Mouse (Mus musculus) stomach, embryonic 14.5 days (tissue): Measurements from ENCODE around the gene Srebf2. TPM values are rescaled to one million over a fixed set of nuclear protein-coding genes. Genes with fewer than 3 reads are reported as not detected.

ENCODE experiments used
- ATAC-seq: fragments of 200-750 bp; cut with Nextera tagmentation; 2 replicates; pipeline ENCODE4 v1.8.0; 2017; ENCODE audit warnings: low read depth, moderate TSS enrichment; ENCODE audit not compliant: insufficient number of reproducible peaks, insufficient read depth, low FRiP score
- H3K27ac ChIP-seq: fragments of 300-500 bp; sonication (generic); 2 replicates; pipeline ENCODE4 v1.5.1; 2014; ENCODE audit warnings: mild to moderate bottlenecking, low read length, moderate library complexity, mixed read lengths
- H3K27me3 ChIP-seq: fragments of 300-500 bp; sonication (generic); 2 replicates; pipeline ENCODE4 v1.6.1; 2014; ENCODE audit warnings: low read length, control low read depth, mixed read lengths; ENCODE audit not compliant: control insufficient read depth, insufficient read depth
- H3K36me3 ChIP-seq: fragments of 300-500 bp; sonication (generic); 2 replicates; pipeline ENCODE4 v1.6.1; 2014; ENCODE audit warnings: mild to moderate bottlenecking, control low read depth, low read length, moderate library complexity, mixed read lengths; ENCODE audit not compliant: control insufficient read depth, insufficient read depth
- H3K4me1 ChIP-seq: fragments of 300-500 bp; sonication (generic); 2 replicates; pipeline ENCODE4 v1.6.1; 2014; ENCODE audit warnings: low read length, control low read depth, mixed read lengths; ENCODE audit not compliant: control insufficient read depth, insufficient read depth
- H3K4me2 ChIP-seq: fragments of 300-500 bp; sonication (generic); replicated peaks from 2 replicates; pipeline ENCODE4 v1.6.1; 2014; ENCODE audit warnings: low read depth, low read length, control low read depth
- H3K4me3 ChIP-seq: fragments of 300-500 bp; sonication (generic); 2 replicates; pipeline ENCODE4 v1.5.1; 2014; ENCODE audit warnings: low read depth, low read length, control low read depth
- H3K9ac ChIP-seq: fragments of 300-500 bp; sonication (generic); replicated peaks from 2 replicates; pipeline ENCODE4 v1.6.1; 2014; ENCODE audit warnings: low read depth, mild to moderate bottlenecking, control low read depth, low read length, moderate library complexity, mixed read lengths
- H3K9me3 ChIP-seq: fragments of 300-500 bp; sonication (generic); 2 replicates; pipeline ENCODE4 v1.6.1; 2016; ENCODE audit warnings: low read depth, low read length, control low read depth; ENCODE audit not compliant: control insufficient read depth
- WGBS: fragments of 180-500 bp; shearing (Covaris S2); extraction: QIAGEN DNeasy Blood & Tissue Kit; methylation state at CpG from one replicate; pipeline ENCODE4 v1.1.7; 2014; 5-methylcytosine and 5-hydroxymethylcytosine counted together
- polyA plus RNA-seq: library from polyadenylated mRNA; unstranded; fragments of >200 nt; fragmentation: Nextera tagmentation; extraction: Ambion mirVana; gene quantifications from 2 replicates; pipeline ENCODE4 v1.2.1, GENCODE M21; 2014

Gene Srebf2
- polyA plus RNA-seq, 1 experiment from 2014 or later = 128 TPM

- no peak for ATAC-seq
- H3K36me3 ChIP-seq = peaks cover 64% of the 10 kb centered on the region
- peaks cover 11% of the 10 kb centered on the region; the same call in 1 of the 2 replicates for H3K4me1 ChIP-seq
- H3K9ac ChIP-seq = no peak overlapping the region
- H3K4me2 ChIP-seq = no peak overlapping the region
- 87% methylated on average over 20 of the region's 20 CpGs for WGBS
- peaks cover 33% of the 10 kb centered on the region for H3K27me3 ChIP-seq
- H3K9me3 ChIP-seq = no peaks in the 10 kb centered on the region
- H3K4me3 ChIP-seq = no peak overlapping the region
- H3K27ac ChIP-seq = no peak overlapping the region
Observed at GRCm38 (mm10) chr15:82203611-82204351, 56.8 kb downstream of the Srebf2 start.

GRCm38 (mm10) chr15:82204680-82205371, 57.8 kb downstream of the Srebf2 start:
- H3K36me3 ChIP-seq = peaks cover 54% of the 10 kb centered on the region
- peaks cover 11% of the 10 kb centered on the region; the same call in 1 of the 2 replicates for H3K4me1 ChIP-seq
- WGBS = 58% methylated on average over 10 of the region's 10 CpGs
- H3K9ac ChIP-seq = no peak overlapping the region
- ATAC-seq = 0 out of 2 replicates have a peak, but pooled peaks have one; percentile 8
- peaks cover 34% of the 10 kb centered on the region for H3K27me3 ChIP-seq
- no peaks in the 10 kb centered on the region for H3K9me3 ChIP-seq
- H3K27ac ChIP-seq = no peak overlapping the region
- H3K4me3 ChIP-seq = no peak overlapping the region
- H3K4me2 ChIP-seq = no peak overlapping the region

- no peak overlapping the region for H3K9ac ChIP-seq
- peaks cover 50% of the 10 kb centered on the region for H3K27me3 ChIP-seq
- 53% methylated on average over 9 of the region's 9 CpGs for WGBS
- no peak overlapping the region for H3K4me2 ChIP-seq
- 0 out of 2 replicates have a peak overlapping the region, but pooled peaks have one; percentile 1 for H3K4me3 ChIP-seq
- H3K36me3 ChIP-seq = peaks cover 39% of the 10 kb centered on the region
- no peak for ATAC-seq
- peaks cover 12% of the 10 kb centered on the region; the same call in 1 of the 2 replicates for H3K4me1 ChIP-seq
- no peaks in the 10 kb centered on the region for H3K9me3 ChIP-seq
- H3K27ac ChIP-seq = no peak overlapping the region
Observed at GRCm38 (mm10) chr15:82206365-82207104, 59.6 kb downstream of the Srebf2 start.

GRCm38 (mm10) chr15:82207105-82207459, 60.1 kb downstream of the Srebf2 start:
- peaks cover 34% of the 10 kb centered on the region for H3K36me3 ChIP-seq
- H3K9me3 ChIP-seq = no peaks in the 10 kb centered on the region
- WGBS = 18% methylated on average over 34 of the region's 34 CpGs
- no peak overlapping the region for H3K9ac ChIP-seq
- peaks cover 55% of the 10 kb centered on the region for H3K27me3 ChIP-seq
- no peak overlapping the region for H3K4me2 ChIP-seq
- no peak overlapping the region for H3K27ac ChIP-seq
- H3K4me3 ChIP-seq = 0 out of 2 replicates have a peak overlapping the region, but pooled peaks have one; percentile 1
- H3K4me1 ChIP-seq = peaks cover 17% of the 10 kb centered on the region; the same call in 1 of the 2 replicates
- ATAC-seq = no peak

- Histone ChIP-seq H3K9ac (no peak overlapping the region), H3K4me2 (no peak overlapping the region), H3K4me1 (peaks cover 23% of the 10 kb centered on the region; the same call in 1 of the 2 replicates), H3K36me3 (peaks cover 28% of the 10 kb centered on the region), H3K9me3 (no peaks in the 10 kb centered on the region), H3K4me3 (0 out of 2 replicates have a peak overlapping the region, but pooled peaks have one; percentile 1), H3K27ac (no peak overlapping the region), H3K27me3 (peaks cover 59% of the 10 kb centered on the region)
- ATAC-seq = no peak
- WGBS = 19% methylated on average over 30 of the region's 30 CpGs
Observed at GRCm38 (mm10) chr15:82207504-82208219, 60.7 kb downstream of the Srebf2 start.

DNA sequence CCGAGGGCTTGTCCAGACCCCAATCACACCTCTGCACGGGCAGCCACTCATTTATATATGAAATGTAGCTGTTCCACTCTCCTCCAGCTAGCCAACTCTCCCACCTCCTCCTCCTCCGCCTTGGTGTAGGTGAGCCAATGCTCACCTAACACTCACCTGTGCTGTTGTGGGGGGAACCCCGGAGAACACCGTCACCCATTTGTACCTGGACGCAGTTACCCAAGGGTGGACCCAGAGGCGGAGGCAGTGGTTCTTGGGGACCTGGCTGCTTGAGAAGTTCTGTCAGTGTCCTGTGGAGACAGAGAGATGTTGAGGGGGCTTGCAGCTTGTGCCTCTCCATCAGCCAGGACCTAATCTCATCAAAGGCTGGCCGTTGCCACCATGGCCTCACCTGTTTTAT, 61.3 kb downstream of the Srebf2 start:
- H3K4me2 ChIP-seq = no peak overlapping the region
- no peak overlapping the region for H3K9ac ChIP-seq
- peaks cover 22% of the 10 kb centered on the region for H3K36me3 ChIP-seq
- 79% methylated on average over 8 of the region's 8 CpGs for WGBS
- ATAC-seq = no peak
- H3K27me3 ChIP-seq = peaks cover 59% of the 10 kb centered on the region
- no peak overlapping the region for H3K4me3 ChIP-seq
- H3K27ac ChIP-seq = no peak overlapping the region
- no peaks in the 10 kb centered on the region for H3K9me3 ChIP-seq
- H3K4me1 ChIP-seq = peaks cover 23% of the 10 kb centered on the region; the same call in 1 of the 2 replicates

DNA sequence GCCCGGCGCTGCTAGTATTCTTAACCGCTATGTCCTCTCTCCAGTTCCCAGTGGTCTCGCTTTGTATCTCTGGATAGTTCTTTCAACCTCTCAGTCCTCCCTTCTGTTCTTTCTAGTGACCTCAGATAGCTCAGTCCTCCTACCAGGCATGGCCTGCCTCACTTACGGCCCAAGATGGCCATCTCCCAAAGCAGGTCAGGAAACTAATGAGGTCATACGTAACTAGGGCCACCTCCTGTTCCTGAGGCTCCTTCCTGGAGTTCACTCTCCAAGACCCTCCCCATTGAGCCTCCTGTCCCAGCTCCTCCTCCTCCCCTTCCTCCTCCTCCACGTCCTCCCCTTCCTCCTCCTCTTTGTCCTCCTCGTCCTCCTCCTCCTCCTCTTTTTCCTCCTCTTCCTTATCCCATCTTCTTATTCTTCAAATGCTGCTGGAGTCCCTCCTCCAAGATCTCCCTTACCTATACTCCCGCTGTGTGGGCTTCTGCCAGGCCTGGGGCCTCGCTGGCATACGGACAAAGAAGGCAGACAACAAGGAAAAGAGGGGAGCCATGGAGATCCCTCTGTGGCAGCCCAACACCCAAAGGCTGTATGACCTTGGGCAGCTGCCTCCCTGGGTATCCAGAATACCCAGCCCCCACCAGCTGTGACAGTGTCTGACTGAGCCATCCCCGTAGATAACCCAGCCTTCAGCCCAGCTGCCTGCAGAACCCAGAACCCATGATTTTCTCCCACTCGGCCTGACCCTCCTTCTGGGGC, 62.5 kb downstream of the Srebf2 start:
- Histone ChIP-seq H3K27ac (no peak overlapping the region), H3K4me2 (no peak overlapping the region), H3K4me1 (peaks cover 23% of the 10 kb centered on the region; the same call in 1 of the 2 replicates), H3K36me3 (peaks cover 14% of the 10 kb centered on the region), H3K9me3 (no peaks in the 10 kb centered on the region), H3K9ac (no peak overlapping the region), H3K27me3 (peaks cover 62% of the 10 kb centered on the region), H3K4me3 (no peak overlapping the region)
- 80% methylated on average over 13 of the region's 13 CpGs for WGBS
- ATAC-seq = no peak
